In genomic region chr16:8689979-8690656, GRCm38 (mm10) we compare ENCODE assay signal across 11 mouse cellular contexts. TPM values are rescaled to one million over a fixed set of nuclear protein-coding genes. Genes with fewer than 3 reads are reported as not detected.
A peak's percentile ranks its signal among the peaks of the same experiment; 100 is the strongest.
DNase-seq lines count a peak whose midpoint lies in the region; ATAC-seq lines count a peak whose summit lies in the region.
"Had no signal": no experiment of that assay in that cellular context is flagged by ENCODE, and none has a peak within 500 bp of the region (broad histone marks: within the 10 kb centered on the region; RNA-seq: fewer than 3 reads in every experiment).

No protein-coding gene starts in this region.

- H3K9me3 ChIP-seq in hindbrain, embryonic 15.5 days = no peaks in the 10 kb centered on the region
- no peaks in the 10 kb centered on the region for H3K9me3 ChIP-seq in hindbrain, embryonic 10.5 days
- H3K9me3 ChIP-seq in midbrain, embryonic 15.5 days = no peaks in the 10 kb centered on the region
- H3K9me3 ChIP-seq: megakaryocyte, embryonic 14.5 days; stomach, embryonic 15.5 days had no signal

- peak overlapping the region; percentile 60 for H3K27ac ChIP-seq in hindbrain, embryonic 15.5 days (replicated peaks)
- no peak overlapping the region for H3K27ac ChIP-seq in hindbrain, embryonic 10.5 days
- H3K27ac ChIP-seq in midbrain, embryonic 15.5 days = no peak overlapping the region
- H3K27ac ChIP-seq: stomach, embryonic 15.5 days had no signal

- ATAC-seq in hindbrain, embryonic 15.5 days (ENCODE audit: low FRiP score, low read depth) = peak; percentile 69
- ATAC-seq in erythroid progenitor cell, adult 5-6 weeks (replicated peaks; ENCODE audit: low FRiP score, poor library complexity, severe bottlenecking) = no peak
- ATAC-seq in midbrain, embryonic 15.5 days (replicated peaks) = no peak; the same call in 1 of the 2 replicates

- H3K9ac ChIP-seq in hindbrain, embryonic 15.5 days = no peak overlapping the region
- no peak overlapping the region for H3K9ac ChIP-seq in midbrain, embryonic 15.5 days
- H3K9ac ChIP-seq: stomach, embryonic 15.5 days had no signal

- no peak overlapping the region for H3K4me3 ChIP-seq in hindbrain, embryonic 15.5 days
- H3K4me3 ChIP-seq in hindbrain, embryonic 10.5 days = no peak overlapping the region
- no peak overlapping the region for H3K4me3 ChIP-seq in midbrain, embryonic 15.5 days
- H3K4me3 ChIP-seq: megakaryocyte, embryonic 14.5 days; stomach, embryonic 15.5 days had no signal

- H3K27me3 ChIP-seq in hindbrain, embryonic 15.5 days = no peaks in the 10 kb centered on the region
- H3K27me3 ChIP-seq in hindbrain, embryonic 10.5 days (ENCODE audit: insufficient read depth, poor library complexity, severe bottlenecking) = no peaks in the 10 kb centered on the region
- H3K27me3 ChIP-seq in midbrain, embryonic 15.5 days (replicated peaks) = no peaks in the 10 kb centered on the region
- H3K27me3 ChIP-seq: megakaryocyte, embryonic 14.5 days; stomach, embryonic 15.5 days had no signal

- peaks cover 4% of the 10 kb centered on the region; the same call in 1 of the 2 replicates for H3K4me1 ChIP-seq in hindbrain, embryonic 15.5 days (replicated peaks)
- H3K4me1 ChIP-seq in hindbrain, embryonic 10.5 days (replicated peaks) = no peaks in the 10 kb centered on the region
- H3K4me1 ChIP-seq in midbrain, embryonic 15.5 days = no peaks in the 10 kb centered on the region

- peaks cover 60% of the 10 kb centered on the region for H3K36me3 ChIP-seq in hindbrain, embryonic 15.5 days
- H3K36me3 ChIP-seq in hindbrain, embryonic 10.5 days = peaks cover 95% of the 10 kb centered on the region
- peaks cover 61% of the 10 kb centered on the region for H3K36me3 ChIP-seq in midbrain, embryonic 15.5 days (replicated peaks)

- WGBS in hindbrain, embryonic 15.5 days = 69% methylated on average over 11 of the region's 11 CpGs
- WGBS in hindbrain, embryonic 10.5 days = 92% methylated on average over 11 of the region's 11 CpGs
- 82% methylated on average over 11 of the region's 11 CpGs for WGBS in midbrain, embryonic 15.5 days

- H3K4me2 ChIP-seq in hindbrain, embryonic 15.5 days = no peak overlapping the region
- H3K4me2 ChIP-seq in midbrain, embryonic 15.5 days = no peak overlapping the region
- H3K4me2 ChIP-seq: stomach, embryonic 15.5 days had no signal

- no peak for DNase-seq in hindbrain, embryonic 10.5 days (ENCODE audit: low spot score)
- DNase-seq in 3134 (ENCODE audit: extremely low read depth, insufficient read length, low spot score) (peak; percentile 65), adipocyte (ENCODE audit: low spot score) (peak; percentile 51)
- peak; percentile 56 for DNase-seq in kidney, postnatal 14 days
- no peak for DNase-seq in thymus, postnatal 10 days (ENCODE audit: low spot score in 2 of 2)

RNA-seq across cellular contexts. Expression of gene Gm5767, which starts 9.5 kb away (rescaled TPM):
- polyA plus RNA-seq in hindbrain, embryonic 15.5 days (2015; fragmentation: Nextera tagmentation; extraction: Ambion mirVana) = not detected in 2 replicates
- not detected in 2 replicates for polyA plus RNA-seq in hindbrain, embryonic 10.5 days (2016; fragmentation: Nextera tagmentation; extraction: Ambion mirVana)
- total RNA-seq in erythroid progenitor cell, adult 5-6 weeks (2015; ENCODE audit: low replicate concordance) = not detected in 2 replicates
- total RNA-seq in erythroid progenitor cell, adult 5-6 weeks (2017; ENCODE audit: low replicate concordance) = not detected in 2 replicates
- polyA plus RNA-seq in midbrain, embryonic 15.5 days (2015; fragmentation: Nextera tagmentation; extraction: Ambion mirVana) = 0.31 and 0.40 TPM in 2 replicates
- polyA plus RNA-seq: embryonic facial prominence, embryonic 14.5 days; stomach, embryonic 15.5 days had no signal

RNA-seq across cellular contexts. Expression of gene Carhsp1, which starts 18.2 kb away (rescaled TPM):
- polyA plus RNA-seq in hindbrain, embryonic 15.5 days (2015; fragmentation: Nextera tagmentation; extraction: Ambion mirVana) = 171 and 178 TPM in 2 replicates
- 187 and 235 TPM in 2 replicates for polyA plus RNA-seq in hindbrain, embryonic 10.5 days (2016; fragmentation: Nextera tagmentation; extraction: Ambion mirVana)
- total RNA-seq in erythroid progenitor cell, adult 5-6 weeks (2015; ENCODE audit: low replicate concordance) = 176 and 189 TPM in 2 replicates
- 200 and 217 TPM in 2 replicates for total RNA-seq in erythroid progenitor cell, adult 5-6 weeks (2017; ENCODE audit: low replicate concordance)
- 187 and 207 TPM in 2 replicates for polyA plus RNA-seq in midbrain, embryonic 15.5 days (2015; fragmentation: Nextera tagmentation; extraction: Ambion mirVana)

RNA-seq across cellular contexts. Expression of gene Tmem186, which starts 52.6 kb away (rescaled TPM):
- 20.2 and 22.0 TPM in 2 replicates for polyA plus RNA-seq in hindbrain, embryonic 15.5 days (2015; fragmentation: Nextera tagmentation; extraction: Ambion mirVana)
- 22.8 and 23.8 TPM in 2 replicates for polyA plus RNA-seq in hindbrain, embryonic 10.5 days (2016; fragmentation: Nextera tagmentation; extraction: Ambion mirVana)
- total RNA-seq in erythroid progenitor cell, adult 5-6 weeks (2015; ENCODE audit: low replicate concordance) = 6.7 and 11.9 TPM in 2 replicates
- 10.9 and 12.5 TPM in 2 replicates for total RNA-seq in erythroid progenitor cell, adult 5-6 weeks (2017; ENCODE audit: low replicate concordance)
- 25.3 and 25.7 TPM in 2 replicates for polyA plus RNA-seq in midbrain, embryonic 15.5 days (2015; fragmentation: Nextera tagmentation; extraction: Ambion mirVana)

RNA-seq across cellular contexts. Expression of gene Pmm2, which starts 52.6 kb away (rescaled TPM):
- 39.0 and 39.7 TPM in 2 replicates for polyA plus RNA-seq in hindbrain, embryonic 15.5 days (2015; fragmentation: Nextera tagmentation; extraction: Ambion mirVana)
- polyA plus RNA-seq in hindbrain, embryonic 10.5 days (2016; fragmentation: Nextera tagmentation; extraction: Ambion mirVana) = 45.3 and 48.9 TPM in 2 replicates
- 80.1 and 96.9 TPM in 2 replicates for total RNA-seq in erythroid progenitor cell, adult 5-6 weeks (2015; ENCODE audit: low replicate concordance)
- total RNA-seq in erythroid progenitor cell, adult 5-6 weeks (2017; ENCODE audit: low replicate concordance) = 118 and 123 TPM in 2 replicates
- 45.8 and 49.9 TPM in 2 replicates for polyA plus RNA-seq in midbrain, embryonic 15.5 days (2015; fragmentation: Nextera tagmentation; extraction: Ambion mirVana)

Comparison
In these comparisons a context has a peak if more than half of its experiments do, and no peak if none do; other contexts are left out.
1. DNase-seq: peak in 3134 (single experiment), adipocyte (single experiment) and kidney, postnatal 14 days (single experiment); none in hindbrain, embryonic 10.5 days (single experiment) and thymus, postnatal 10 days (0 of 2).